Mouse (Mus musculus) heart, adult 2 months (tissue): ENCODE data around the gene Gsdma.
"Not testable (repeated sequence)": the region's sequence is repeated elsewhere in the genome, so short reads cannot be mapped to it uniquely, and the experiment has no call there.

ENCODE experiments used
- CTCF ChIP-seq: fragments of 200-600 bp; IDR thresholded peaks from 2 replicates; pipeline ENCODE4 v1.8.1; 2022; ENCODE audit warnings: antibody characterized with exemption, mild to moderate bottlenecking, moderate library complexity
- EP300 ChIP-seq: fragments of 200-500 bp; IDR thresholded peaks from 2 replicates; pipeline ENCODE4 v1.6.1; 2011; ENCODE audit warnings: low read depth, low read length, control low read depth; ENCODE audit not compliant: insufficient read depth
- POLR2A ChIP-seq: fragments of 200-500 bp; IDR thresholded peaks from 2 replicates; pipeline ENCODE4 v1.6.1; 2011; ENCODE audit warnings: mild to moderate bottlenecking, low read depth, low read length, control low read depth; ENCODE audit not compliant: insufficient read depth

- peak; percentile 44 for TF ChIP-seq CTCF
- TF ChIP-seq POLR2A, EP300: not testable (repeated sequence)
Measured at GRCm38 (mm10) chr11:98635312-98635970, 28.7 kb upstream of the Gsdma start.
